Mouse (Mus musculus): ENCODE measurements around the gene Ubxn1. TPM values are rescaled to one million over a fixed set of nuclear protein-coding genes. Genes with fewer than 3 reads are reported as not detected.
A peak's percentile ranks its signal among the peaks of the same experiment; 100 is the strongest.

Ubxn1 gene
- polyA plus RNA-seq, 1 experiment: 133 TPM

DNA sequence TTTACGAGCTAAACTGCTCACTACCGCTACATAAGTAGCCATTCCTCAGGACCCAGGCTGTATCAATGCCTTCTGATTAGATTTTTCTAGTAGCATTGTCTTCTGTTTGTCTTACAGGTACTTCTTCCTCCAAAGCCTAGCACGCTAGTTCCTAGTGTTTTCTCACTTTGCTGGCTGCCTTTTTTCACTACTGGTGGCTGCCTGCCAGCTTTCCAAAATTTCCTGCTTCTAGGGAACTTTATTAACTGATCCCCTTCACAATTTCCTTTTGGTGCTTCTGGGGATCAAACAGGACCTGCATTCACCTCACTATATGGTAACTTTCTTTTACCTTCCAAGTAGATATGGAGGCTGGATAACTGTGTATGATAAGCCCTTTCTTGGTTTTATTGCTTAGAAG is 27.8 kb downstream of the Ubxn1 start:
- TF ChIP-seq CTCF (conservative IDR thresholded peaks at IDR 0.05; ENCODE audit: insufficient read depth, insufficient read length, low read depth, low read length) (no peak), POLR2A (IDR thresholded peaks at IDR 0.05; ENCODE audit: low read depth, low read length) (no peak)
- H3K4me1 ChIP-seq (ENCODE audit: control insufficient read depth, insufficient read depth, low read length): no peaks in the 10 kb centered on the region; the same call in 1 of the 2 replicates
- peak; percentile 22 for DNase-seq
- no peaks in the 10 kb centered on the region; the same call in none of the 2 replicates for H3K36me3 ChIP-seq (ENCODE audit: control insufficient read depth, insufficient read depth, low read length)
- no peak overlapping the region; the same call in 1 of the 2 replicates for H3K4me3 ChIP-seq (ENCODE audit: insufficient read depth, low read depth, low read length)
- WGBS: 10% methylated on average over 3 of the region's 3 CpGs
- H3K27me3 ChIP-seq (replicated peaks; ENCODE audit: control insufficient read depth, insufficient read depth, low read length): no peaks in the 10 kb centered on the region
- H3K27ac ChIP-seq (ENCODE audit: insufficient read depth, low read depth, low read length): no peak overlapping the region

DNA sequence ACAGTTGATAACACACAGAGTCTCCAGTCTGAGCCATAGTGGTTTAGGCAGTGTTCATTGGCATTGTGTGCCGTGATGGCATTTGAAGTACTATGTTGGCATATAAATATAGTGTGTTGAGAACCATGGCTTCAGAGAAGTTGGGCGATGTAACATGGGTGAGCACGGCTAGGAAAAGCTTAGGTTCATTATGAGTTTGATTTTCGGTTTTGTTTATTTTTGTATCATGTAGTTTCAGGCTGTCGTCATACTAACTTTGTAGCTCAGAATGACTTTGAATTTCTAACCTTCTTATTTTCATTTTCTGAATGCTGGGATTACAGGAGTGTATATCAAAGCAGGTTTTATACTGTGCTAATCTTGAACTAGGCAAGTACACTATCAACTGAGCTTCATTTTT is 32.1 kb downstream of the Ubxn1 start:
- TF ChIP-seq CTCF (conservative IDR thresholded peaks at IDR 0.05; ENCODE audit: insufficient read depth, insufficient read length, low read depth, low read length) (no peak), POLR2A (IDR thresholded peaks at IDR 0.05; ENCODE audit: low read depth, low read length) (no peak)

DNA sequence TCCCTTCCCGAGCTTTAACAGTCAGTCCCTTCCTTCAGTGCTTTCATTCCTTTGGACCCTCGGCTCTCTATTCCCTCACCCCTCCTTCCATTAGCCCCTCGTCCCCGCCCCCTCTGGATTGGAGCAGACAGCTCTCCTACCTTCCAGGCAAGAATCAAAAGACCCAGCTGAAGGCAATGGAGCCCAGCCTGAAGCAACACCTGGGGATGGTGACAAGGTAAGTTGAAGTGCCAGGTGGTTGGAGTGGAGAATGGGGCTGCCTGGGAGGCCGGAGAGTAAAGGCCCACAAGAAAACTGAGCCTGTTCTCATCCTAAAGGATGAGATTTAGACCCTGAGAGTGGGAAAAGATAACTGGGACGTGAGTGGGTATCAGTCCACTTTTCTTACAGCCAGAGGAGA is 37.2 kb downstream of the Ubxn1 start:
- no peak for DNase-seq
- 89% methylated on average over 6 of the region's 6 CpGs for WGBS

More for the DNA sequence above, 32.1 kb downstream of the Ubxn1 start:
- DNase-seq: no peak
- H3K27ac ChIP-seq (ENCODE audit: insufficient read depth, low read depth, low read length): no peak overlapping the region
- WGBS: 91% methylated on average over 5 of the region's 5 CpGs
- H3K4me1 ChIP-seq (ENCODE audit: control insufficient read depth, insufficient read depth, low read length): no peaks in the 10 kb centered on the region; the same call in 1 of the 2 replicates
- H3K36me3 ChIP-seq (ENCODE audit: control insufficient read depth, insufficient read depth, low read length): peaks cover 17% of the 10 kb centered on the region
- H3K4me3 ChIP-seq (ENCODE audit: insufficient read depth, low read depth, low read length): no peak overlapping the region
- H3K27me3 ChIP-seq (replicated peaks; ENCODE audit: control insufficient read depth, insufficient read depth, low read length): no peaks in the 10 kb centered on the region

DNA sequence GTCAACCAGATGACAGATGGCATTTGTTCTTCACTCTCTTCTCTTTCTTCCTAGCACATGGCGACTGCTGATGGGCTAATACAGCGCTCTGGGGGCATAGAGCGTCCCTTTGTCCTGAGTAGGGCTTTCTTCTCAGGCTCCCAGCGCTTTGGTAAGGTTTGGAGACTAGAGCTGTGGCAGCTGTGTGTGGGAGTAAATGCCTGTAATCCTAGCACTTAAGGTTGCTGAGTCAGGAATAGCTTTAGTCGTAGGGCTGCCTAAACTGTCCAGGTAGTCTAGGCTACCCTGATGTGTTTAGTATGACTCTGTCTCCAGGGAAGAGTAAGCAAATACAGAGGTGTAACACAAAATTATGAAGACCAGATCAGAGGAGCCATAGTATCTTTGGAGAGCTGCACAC is 40.5 kb downstream of the Ubxn1 start:
- WGBS: 80% methylated on average over 5 of the region's 5 CpGs
- no peaks in the 10 kb centered on the region for H3K4me1 ChIP-seq (ENCODE audit: control insufficient read depth, insufficient read depth, low read length)
- no peak overlapping the region for H3K4me3 ChIP-seq (ENCODE audit: insufficient read depth, low read depth, low read length)
- no peak overlapping the region for H3K27ac ChIP-seq (ENCODE audit: insufficient read depth, low read depth, low read length)
- DNase-seq: no peak
- peaks cover 36% of the 10 kb centered on the region for H3K36me3 ChIP-seq (ENCODE audit: control insufficient read depth, insufficient read depth, low read length)
- H3K27me3 ChIP-seq (replicated peaks; ENCODE audit: control insufficient read depth, insufficient read depth, low read length): no peaks in the 10 kb centered on the region
- no peak for TF ChIP-seq CTCF (conservative IDR thresholded peaks at IDR 0.05; ENCODE audit: insufficient read depth, insufficient read length, low read depth, low read length)
- no peak for TF ChIP-seq POLR2A (IDR thresholded peaks at IDR 0.05; ENCODE audit: low read depth, low read length)

More for the DNA sequence above, 37.2 kb downstream of the Ubxn1 start:
- Histone ChIP-seq H3K27me3 (replicated peaks; ENCODE audit: control insufficient read depth, insufficient read depth, low read length) (no peaks in the 10 kb centered on the region), H3K27ac (ENCODE audit: insufficient read depth, low read depth, low read length) (no peak overlapping the region), H3K36me3 (ENCODE audit: control insufficient read depth, insufficient read depth, low read length) (peaks cover 41% of the 10 kb centered on the region), H3K4me3 (ENCODE audit: insufficient read depth, low read depth, low read length) (no peak overlapping the region), H3K4me1 (ENCODE audit: control insufficient read depth, insufficient read depth, low read length) (no peaks in the 10 kb centered on the region)
- no peak for TF ChIP-seq POLR2A (IDR thresholded peaks at IDR 0.05; ENCODE audit: low read depth, low read length)
- TF ChIP-seq CTCF (conservative IDR thresholded peaks at IDR 0.05; ENCODE audit: insufficient read depth, insufficient read length, low read depth, low read length): no peak

DNA sequence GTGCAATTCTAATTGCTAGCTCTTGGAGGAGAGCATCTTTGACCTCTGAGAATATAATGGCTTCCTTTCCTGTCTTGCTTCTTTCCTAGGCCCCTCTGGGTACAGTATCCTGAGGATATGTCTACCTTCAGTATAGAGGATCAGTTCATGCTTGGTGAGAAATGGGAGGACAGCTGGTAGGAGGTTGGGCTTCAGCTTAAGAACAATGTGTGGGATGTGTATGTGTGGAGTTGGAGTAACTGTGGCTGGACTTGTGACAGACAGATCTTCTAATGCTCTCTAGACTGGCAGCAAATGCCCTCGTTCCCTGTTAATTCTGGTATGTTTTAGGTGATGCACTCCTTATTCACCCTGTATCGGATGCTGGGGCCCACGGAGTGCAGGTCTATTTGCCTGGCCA is 42.9 kb downstream of the Ubxn1 start:
- Histone ChIP-seq H3K27me3 (replicated peaks; ENCODE audit: control insufficient read depth, insufficient read depth, low read length) (no peaks in the 10 kb centered on the region), H3K27ac (ENCODE audit: insufficient read depth, low read depth, low read length) (no peak overlapping the region), H3K36me3 (ENCODE audit: control insufficient read depth, insufficient read depth, low read length) (peaks cover 24% of the 10 kb centered on the region), H3K4me1 (ENCODE audit: control insufficient read depth, insufficient read depth, low read length) (no peaks in the 10 kb centered on the region), H3K4me3 (ENCODE audit: insufficient read depth, low read depth, low read length) (no peak overlapping the region)
- whole genome bisulfite sequencing: 93% methylated on average over 3 of the region's 3 CpGs
- TF ChIP-seq POLR2A (IDR thresholded peaks at IDR 0.05; ENCODE audit: low read depth, low read length) (no peak), CTCF (conservative IDR thresholded peaks at IDR 0.05; ENCODE audit: insufficient read depth, insufficient read length, low read depth, low read length) (no peak)
- DNase-seq: no peak

DNA sequence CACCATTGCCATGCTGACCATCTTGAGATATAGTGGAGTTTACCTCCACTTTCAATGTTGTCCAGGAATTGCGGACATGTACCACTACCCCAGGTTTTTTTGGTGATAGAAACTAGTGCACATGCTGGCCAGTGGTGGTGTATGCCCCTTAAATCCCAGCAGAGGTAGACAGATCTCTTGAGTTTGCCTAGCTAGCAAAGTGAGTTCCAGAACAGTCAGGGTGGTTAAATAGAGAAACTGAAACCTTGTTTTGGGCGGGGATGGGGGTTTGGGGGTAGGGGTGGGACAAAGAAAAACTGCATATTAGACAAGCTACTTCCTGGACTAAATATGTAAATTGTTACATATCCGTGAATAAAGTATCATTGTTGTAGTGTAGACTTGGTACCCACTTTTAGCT is 47.7 kb downstream of the Ubxn1 start:
- no peaks in the 10 kb centered on the region for H3K27me3 ChIP-seq (replicated peaks; ENCODE audit: control insufficient read depth, insufficient read depth, low read length)
- no peak overlapping the region for H3K27ac ChIP-seq (ENCODE audit: insufficient read depth, low read depth, low read length)
- TF ChIP-seq POLR2A (IDR thresholded peaks at IDR 0.05; ENCODE audit: low read depth, low read length) (no peak), CTCF (conservative IDR thresholded peaks at IDR 0.05; ENCODE audit: insufficient read depth, insufficient read length, low read depth, low read length) (no peak)
- H3K4me1 ChIP-seq (ENCODE audit: control insufficient read depth, insufficient read depth, low read length): peaks cover 11% of the 10 kb centered on the region
- DNase-seq: no peak
- WGBS: 91% methylated on average over 3 of the region's 3 CpGs
- no peak overlapping the region for H3K4me3 ChIP-seq (ENCODE audit: insufficient read depth, low read depth, low read length)
- peaks cover 3% of the 10 kb centered on the region for H3K36me3 ChIP-seq (ENCODE audit: control insufficient read depth, insufficient read depth, low read length)

DNA sequence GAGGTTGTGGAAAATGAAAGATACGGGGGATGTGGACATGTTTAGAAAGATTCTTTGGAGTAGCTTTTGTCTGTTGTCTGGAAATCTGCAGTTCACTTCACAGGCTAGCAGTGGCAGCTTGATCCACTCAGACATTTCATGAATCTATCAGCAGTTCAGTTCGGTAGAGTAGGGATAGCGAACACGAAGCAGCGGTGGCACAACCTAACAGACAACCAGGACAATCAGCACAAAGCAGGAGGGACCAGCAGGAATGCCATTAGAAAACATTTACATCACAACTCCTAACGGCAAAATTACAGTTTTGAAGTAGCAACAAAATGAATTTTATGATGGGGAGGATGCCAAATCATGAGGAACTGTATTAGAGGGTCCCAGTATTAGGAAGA is 48.4 kb downstream of the Ubxn1 start:
- peaks cover 1% of the 10 kb centered on the region for H3K36me3 ChIP-seq (ENCODE audit: control insufficient read depth, insufficient read depth, low read length)
- TF ChIP-seq CTCF (conservative IDR thresholded peaks at IDR 0.05; ENCODE audit: insufficient read depth, insufficient read length, low read depth, low read length) (no peak), POLR2A (IDR thresholded peaks at IDR 0.05; ENCODE audit: low read depth, low read length) (no peak)
- H3K27me3 ChIP-seq (replicated peaks; ENCODE audit: control insufficient read depth, insufficient read depth, low read length): no peaks in the 10 kb centered on the region
- WGBS: 55% methylated on average over 6 of the region's 6 CpGs
- no peak for DNase-seq
- H3K4me3 ChIP-seq (ENCODE audit: insufficient read depth, low read depth, low read length): no peak overlapping the region
- peaks cover 11% of the 10 kb centered on the region for H3K4me1 ChIP-seq (ENCODE audit: control insufficient read depth, insufficient read depth, low read length)
- peak overlapping the region; percentile 92 for H3K27ac ChIP-seq (ENCODE audit: insufficient read depth, low read depth, low read length)
